Mouse (Mus musculus) left cerebral cortex, adult 9 months (tissue): ENCODE measurements around the gene Eya2.

ENCODE experiments used
- DNase-seq, 2 experiments: peaks; one replicate each; pipeline ENCODE4 v3.0.0; 2022; ENCODE audit warnings: low spot score in 2 of 2

Eya2 gene

DNA sequence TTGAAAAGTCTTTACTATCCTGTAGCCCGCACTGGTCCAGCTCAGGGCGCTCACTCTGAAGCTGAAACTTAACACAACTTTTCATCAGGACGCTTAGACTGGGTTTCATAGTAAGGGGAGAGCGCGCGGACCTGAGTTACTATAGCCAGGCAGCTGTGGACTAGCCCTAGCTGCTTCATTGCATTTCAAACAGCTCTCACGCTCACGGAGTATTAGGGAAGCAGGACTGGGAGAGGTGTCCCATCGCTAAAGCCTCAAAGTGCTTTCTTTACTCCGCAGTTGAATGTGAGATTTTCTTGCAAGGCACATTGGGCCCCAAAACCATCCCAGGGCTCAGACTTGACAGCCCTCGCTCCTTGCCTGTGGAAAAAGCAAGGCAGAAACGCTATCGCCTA, 841 bp downstream of the Eya2 start:
- DNase-seq = no peak

DNA sequence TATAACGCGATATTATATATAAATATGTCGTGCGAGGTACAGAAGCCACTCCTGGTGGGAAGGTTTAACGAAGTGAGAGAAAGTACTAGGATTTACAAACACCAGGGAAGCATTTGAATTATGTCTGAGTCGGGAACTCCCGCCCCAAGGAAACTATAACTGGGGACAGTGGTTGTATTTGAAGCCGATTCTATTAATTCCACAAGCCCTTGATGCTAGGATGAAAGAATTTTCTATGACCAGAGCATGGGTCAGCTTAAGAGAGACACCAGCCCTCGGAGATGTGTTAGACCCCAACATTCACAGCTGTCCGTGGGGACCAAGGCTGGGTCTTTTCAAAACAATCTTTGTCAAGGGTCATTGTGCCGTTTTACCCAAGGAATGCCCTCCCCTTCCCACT, 1.3 kb downstream of the Eya2 start:
- DNase-seq = no peak

DNA sequence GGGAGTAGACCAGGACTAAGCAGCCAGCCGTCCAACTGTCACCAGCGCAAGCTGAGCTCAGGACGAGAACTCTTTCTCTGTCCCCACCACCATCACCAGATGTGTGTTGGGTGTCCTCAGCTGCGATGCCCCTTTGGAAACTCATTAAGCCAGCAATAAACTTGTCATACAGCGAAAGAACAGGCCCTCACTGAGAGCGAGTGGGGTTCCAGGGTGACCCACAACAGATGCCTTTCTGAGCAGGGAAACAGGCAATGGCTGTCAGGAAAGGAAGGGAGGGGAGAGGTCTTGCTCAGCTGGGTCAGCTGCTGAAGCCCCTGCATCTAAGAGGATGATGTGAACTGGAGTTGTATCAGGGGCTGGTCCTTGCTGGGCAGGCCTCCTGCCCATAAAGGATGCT, 2.7 kb downstream of the Eya2 start:
- no peak for DNase-seq

DNA sequence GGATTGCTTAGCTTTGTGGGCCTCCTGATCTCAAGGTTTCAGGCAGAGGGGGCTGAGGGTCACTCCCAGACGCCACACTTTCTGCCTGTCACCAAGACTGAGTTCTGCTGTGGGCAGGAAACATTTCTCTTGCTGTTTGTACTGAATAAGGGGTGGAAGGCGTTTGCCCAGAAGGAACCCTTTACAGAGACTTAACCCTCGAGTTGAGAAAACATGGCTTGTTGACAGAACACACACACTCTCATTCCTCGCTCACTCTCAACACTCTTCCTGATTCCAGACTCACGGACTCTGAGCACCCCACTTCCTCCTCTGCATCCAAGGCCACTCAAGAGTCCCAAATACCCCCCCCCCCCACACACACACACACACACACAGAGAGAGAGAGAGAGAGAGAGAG, 3.3 kb downstream of the Eya2 start:
- DNase-seq = no peak

DNA sequence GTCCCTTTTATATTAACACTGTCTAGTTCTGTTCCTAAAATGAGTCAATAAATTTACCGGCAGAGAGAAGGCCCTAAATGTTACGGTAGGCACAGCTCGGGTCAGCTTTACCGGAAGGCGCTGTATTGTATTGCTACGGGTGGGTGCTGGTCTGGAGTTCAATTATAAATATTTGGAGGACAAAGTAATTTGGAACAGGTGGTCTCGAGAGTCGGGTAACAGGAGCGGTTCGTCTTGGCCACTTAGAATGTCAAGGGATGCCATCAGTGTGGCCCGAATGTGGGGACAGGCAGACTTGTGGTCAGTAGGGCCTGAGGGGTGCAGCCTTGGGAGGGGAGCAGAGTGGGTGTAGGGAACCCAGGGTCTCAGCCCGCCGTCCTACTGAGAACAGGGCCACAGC, 4.7 kb downstream of the Eya2 start:
- no peak for DNase-seq

DNA sequence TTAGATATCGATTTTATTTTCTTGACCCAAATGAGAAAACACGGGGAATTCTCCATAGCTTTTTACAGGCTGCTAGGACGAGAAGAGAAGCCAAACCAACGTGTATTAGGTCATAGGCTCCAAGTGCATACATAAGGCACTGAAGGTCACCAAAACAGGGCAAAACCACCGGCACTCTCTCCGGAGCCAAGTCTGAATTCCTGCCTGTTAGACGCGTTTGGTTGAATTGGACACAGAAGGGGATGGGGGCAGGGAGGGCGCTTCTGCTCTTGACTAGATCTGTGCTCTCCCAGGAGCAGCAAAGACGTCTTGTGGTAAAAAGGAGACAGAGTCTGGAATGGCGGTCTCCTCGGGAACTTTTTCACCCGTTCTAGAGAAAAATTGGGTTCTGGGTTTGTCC, 6.1 kb downstream of the Eya2 start:
- no peak for DNase-seq

DNA sequence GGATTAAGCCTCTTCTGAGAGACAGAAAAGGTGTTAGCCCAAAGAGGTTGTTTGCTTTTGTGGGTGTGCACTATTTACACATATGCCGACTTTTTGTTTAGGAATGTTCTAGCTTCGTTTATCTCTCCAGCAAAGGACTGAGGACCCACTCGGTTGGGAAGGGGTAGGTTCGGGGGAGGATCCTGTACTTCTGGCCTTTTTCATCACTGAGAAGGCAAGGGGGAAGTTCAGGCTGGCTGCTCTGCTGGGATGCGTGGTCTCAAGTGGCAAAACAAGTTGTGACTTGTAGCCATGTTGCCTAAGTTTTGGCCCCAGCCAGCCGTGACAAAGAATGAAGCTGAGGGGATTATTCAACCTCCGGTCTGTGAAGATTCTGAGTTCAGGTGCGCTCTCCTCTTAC, 6.8 kb downstream of the Eya2 start:
- no peak for DNase-seq

DNA sequence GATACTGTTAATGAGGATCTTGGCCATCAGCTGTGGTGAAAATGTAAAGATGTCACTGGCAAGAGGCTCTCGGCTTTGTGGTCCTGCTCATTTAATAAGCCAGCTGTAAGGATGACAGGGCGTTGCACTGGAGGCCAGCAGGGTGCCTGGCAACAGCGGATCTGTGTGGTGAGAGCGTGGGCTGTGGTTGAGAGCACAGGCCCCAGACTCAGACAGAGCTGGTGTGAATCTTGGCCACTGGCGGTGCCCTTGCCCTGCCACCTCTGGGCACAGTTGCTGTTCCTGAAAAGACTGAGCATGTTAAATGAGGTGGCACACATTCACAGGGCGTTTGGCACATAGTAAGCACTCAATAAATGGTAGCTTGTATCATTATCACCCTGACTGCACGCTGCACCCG, 8.9 kb downstream of the Eya2 start:
- no peak for DNase-seq

DNA sequence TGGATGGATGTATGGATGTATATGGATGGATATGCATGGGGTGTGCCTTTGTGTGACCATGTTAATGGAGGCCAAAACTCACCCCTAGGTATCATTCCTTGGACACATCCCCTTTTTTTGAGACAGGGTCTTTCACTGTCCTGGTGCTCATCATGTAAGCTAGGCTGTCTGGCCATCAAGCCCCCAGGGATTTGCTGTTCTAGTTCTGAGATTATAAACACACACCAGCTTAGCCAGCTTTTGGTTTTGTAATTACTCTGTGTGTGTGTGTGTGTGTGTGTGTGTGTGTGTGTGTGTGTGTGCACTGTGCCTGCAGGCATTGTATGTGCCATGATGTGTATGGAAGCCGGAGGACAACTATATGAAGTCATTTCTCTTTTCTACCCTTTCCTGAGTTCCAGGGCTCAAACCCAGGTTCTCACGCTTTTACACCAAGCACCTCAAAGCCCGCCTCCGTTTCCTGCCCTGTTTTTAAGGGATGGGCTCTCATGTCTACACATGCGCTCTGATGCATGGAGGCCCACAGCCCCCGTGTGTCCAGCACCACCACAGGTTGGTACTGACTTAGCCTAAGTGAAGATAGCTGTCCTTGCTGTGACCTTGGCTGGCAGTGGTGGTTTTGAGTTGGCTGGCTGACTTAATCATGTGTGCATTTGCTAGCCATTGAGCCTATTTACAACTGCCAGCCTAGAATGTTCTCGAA, 16.9 kb downstream of the Eya2 start:
- no peak for DNase-seq

DNA sequence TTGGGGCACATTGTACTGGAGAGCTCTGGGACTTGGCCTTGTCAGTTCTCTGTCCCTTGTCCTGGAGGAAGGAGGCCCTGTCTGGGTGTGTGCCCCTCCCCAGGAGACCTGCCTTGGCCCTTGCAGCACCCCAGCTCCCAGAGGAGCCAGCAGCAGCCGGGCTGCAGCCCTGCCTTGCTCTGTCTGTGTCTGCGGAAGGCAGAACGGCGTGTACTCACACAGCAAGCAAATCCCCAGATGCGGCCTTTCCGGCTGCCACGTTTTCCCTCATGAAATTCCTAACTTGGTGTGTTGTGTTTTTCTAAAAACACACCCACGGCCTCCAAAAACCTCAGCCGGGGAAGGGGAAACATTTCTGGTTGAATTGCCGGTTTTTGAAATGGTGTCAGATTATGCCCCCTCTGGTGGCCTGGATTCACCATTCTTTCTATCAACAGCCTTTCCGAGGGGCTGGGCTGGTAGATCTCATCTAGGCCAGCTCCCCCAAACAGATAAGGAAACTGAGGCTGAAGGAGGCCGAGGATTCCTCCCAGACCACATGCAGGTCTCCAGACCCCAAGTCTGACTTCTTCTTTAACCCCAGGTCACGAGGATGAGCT, 19.0 kb downstream of the Eya2 start:
- DNase-seq = peak in 1 of 2 experiments; percentile 4

DNA sequence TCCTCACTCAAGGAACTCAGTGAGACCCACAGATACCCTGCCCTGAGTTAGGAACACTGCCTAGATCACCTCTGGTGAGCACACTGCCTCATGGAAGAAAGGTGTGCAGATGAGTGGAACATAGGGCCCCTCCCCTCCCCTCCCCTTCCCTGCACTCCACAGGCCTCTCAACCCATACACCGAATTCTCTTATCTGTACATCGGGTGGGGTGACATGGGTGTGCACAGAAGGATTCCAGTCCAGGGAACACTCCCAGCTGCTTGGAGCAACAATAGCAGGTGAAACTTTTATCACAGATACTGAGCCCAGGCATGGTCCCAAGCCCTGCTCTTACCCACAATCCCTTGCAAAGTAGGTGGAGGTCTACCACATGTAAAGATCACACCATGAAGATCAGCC, 26.7 kb downstream of the Eya2 start:
- no peak for DNase-seq

DNA sequence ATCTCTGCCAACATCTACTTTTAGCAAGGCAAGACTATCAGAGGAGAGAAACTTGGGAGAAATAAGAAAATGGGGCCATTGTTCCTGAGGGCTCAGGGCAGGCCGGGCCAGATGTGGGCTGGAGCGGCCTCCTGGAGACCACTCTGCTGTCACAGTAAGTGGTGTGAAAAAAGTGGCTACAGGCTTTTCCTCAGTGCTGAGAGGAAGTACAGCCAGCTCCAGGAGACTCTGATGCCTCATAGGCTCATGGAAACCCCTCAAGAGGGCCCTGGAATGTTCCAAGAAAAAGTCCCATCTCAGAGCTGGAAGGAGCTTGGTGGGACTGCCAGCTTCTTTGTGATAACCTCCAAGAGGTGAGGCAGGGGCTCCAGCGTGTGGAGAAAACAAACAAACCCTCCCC, 27.8 kb downstream of the Eya2 start:
- no peak for DNase-seq

DNA sequence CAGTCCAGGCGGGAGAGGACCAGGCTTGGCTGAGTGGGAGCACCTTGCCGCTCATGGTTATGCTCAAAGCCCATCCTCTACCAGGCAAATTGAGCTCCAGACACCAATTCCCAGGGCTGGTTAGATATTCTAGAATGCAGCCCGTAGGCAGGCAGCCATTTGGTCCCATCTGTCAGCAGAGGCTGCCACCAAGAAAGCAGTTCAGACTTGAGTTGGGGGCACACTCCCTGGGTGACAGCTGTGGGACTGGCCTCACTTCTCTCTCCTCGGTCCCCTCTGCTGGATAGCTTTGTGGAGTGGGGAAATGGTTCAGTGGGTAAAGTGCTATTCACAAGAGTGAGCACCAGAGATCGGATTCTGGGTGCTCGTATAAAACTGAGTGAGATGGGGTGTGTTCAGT, 32.0 kb downstream of the Eya2 start:
- DNase-seq = no peak

DNA sequence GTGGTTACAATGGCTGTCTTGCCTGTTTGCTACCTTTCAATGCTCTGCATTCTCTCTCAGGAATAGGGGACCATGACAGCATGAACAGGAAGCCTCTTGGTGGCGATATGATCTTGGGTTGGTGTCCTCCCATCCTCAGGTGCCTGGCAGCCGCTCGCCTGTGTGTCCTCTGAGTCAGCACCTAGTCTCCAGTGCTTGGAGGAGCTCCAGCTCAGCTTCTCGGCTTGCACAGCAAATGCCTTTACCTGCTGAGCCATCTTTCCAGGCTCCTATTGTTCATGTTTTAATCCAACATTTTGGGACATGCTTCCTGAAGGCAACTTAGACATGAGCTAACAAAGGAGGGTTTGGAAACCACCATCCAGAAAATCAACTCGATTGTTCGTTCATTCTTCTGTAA, 33.1 kb downstream of the Eya2 start:
- DNase-seq = peak in 1 of 2 experiments; percentile 20

DNA sequence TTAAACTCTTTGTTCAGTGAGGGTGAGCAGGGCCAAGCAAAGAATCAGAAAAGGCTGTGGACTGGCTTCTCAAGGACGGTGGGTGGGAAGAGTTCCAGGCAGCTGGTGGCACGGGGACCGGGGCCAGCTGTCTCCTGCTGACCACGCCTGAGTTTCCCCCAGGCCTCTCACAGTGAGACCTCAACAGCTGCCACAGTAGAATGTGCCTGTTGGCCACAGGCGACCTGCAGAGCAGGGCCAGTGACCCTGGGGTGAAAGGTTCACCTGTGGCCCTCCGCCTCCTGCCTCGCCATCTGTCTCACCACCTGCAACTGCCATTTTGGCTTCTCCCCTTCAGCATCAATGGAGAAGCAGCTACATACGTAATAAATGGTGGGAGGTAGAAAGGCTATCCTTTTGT, 35.1 kb downstream of the Eya2 start:
- no peak for DNase-seq

DNA sequence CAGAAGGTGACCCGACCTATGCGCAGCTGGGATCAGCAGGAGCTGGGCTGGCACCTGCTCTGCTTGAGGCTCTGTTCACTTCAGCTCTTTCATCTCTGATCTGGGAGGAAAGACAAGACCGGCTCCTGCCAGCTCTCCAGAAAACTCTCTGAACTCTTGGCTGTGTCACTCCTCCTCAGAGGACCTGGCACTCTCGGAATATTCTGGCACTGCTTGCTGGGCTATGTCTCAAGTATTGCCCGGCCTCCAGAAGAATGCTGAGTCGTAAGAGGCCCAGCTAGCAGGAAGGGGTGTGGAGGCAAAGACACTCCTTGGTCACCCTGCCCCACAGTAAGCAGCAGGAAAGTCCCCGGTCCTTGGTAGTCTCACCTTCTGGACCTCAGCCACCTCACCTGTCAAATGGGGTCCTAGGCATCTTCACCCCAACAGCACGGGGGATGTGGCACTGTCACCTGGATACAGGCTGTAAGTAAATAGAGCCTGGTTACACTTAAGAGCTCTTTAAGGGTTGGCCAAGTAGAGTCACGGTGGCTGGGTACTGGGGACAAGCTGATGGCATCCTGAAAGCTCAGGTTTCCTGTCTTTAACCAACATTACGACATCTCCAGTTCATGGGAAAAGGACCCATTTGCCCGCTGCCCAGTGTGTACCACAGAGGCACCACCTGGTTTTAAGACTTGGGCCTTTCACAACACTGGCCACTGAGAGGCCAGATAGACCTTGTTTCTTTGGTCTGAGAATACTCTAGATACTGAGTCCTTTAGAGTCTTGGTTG, 38.4 kb downstream of the Eya2 start:
- no peak for DNase-seq

DNA sequence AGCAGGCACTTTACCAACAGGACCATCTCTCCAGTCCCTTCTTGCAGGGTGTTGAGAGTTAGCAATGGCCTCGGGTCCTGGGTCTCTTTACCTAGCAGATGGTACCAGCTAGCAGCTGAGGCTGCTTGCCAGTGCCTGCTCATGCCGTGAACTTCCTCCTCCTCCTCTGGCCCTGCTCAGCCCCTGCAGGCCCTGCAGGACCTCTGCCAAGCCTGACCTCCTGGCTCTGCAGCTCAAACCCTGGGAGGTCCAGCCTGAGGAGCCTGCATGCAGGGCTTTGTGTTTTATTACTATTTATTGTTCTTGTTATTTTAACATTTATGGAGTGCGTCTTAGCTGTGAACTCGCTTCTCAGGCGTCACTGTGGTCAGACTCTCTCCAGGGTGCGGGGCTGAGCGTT, 39.6 kb downstream of the Eya2 start:
- no peak for DNase-seq

DNA sequence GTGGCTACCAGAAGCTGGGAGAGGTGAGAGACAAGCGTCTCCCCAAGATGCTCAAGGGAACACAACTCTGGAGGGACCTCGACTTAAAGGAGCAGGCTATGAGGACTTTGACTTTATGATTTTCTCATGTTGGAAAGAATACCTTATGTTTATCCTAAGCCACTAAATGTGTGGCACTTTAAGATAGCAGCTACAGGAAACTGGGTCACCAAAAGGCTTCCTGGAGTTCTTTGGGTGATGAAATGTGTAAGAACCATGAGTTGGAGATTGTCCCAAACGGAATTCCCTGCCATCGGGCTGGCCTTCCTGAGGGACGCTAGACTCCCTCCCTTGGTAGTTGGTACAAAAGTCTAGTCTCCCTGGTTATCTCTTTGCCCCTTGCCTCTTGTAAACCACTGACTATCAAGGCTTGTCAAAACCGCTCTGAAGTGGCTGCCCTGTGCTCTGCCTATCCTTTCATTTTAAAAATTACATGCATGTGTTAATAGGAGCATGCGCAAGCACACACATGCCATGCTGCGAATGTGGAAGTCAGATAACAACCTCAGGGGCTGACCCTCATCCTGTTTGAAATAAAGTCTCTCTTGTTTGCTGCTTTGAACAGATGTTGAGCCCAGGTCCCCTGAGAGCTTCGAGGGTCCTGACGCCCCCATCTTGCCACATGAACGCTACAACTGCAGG, 44.4 kb downstream of the Eya2 start:
- DNase-seq = no peak

DNA sequence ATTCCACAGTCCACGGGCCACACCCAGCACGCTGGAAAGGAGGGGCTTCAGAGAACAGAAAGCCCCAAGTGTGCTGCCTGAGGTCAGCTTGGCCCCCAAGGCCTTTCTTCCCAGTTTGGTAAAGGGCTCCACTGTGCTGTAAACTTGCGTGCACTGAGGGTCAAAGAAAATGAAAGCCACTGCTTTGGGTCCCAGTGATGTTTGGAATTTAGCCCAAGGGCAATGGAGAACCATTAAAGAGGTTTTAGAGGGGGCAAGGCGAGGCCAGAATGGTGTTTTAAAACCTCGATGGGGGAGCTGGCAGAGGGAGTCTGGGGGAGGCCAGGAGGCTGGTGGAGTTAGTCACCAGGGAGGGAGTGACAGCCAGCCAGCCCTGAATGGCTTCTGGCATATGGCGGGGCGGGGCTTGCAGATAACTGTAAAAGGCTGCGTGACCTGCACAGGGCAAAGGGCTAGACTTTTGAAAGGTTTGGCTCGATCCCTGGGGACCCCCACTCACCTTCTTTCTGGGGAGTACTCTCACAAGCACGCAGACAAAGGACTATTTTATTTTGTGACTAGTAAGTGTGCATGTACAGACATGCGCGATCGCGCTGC, 47.2 kb downstream of the Eya2 start:
- no peak for DNase-seq

DNA sequence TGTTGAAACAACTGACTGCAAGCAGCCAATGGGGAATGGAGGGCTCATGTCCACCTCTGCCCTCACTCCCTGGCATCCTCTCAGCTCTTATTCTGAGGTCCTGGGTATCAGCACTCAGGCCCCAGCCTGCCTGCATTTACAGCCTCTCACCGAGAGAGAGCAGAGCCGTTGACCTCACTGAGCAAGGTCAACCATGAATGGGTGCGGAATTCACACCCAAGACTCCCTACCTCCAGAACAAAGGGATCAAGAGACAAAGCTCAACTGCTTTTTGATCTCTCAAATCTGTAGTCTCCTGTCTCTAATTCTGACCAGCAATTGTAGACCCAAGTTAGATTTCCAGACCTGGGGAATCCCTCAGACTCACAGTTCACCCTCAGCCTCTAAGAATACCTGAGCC, 48.8 kb downstream of the Eya2 start:
- no peak for DNase-seq

DNA sequence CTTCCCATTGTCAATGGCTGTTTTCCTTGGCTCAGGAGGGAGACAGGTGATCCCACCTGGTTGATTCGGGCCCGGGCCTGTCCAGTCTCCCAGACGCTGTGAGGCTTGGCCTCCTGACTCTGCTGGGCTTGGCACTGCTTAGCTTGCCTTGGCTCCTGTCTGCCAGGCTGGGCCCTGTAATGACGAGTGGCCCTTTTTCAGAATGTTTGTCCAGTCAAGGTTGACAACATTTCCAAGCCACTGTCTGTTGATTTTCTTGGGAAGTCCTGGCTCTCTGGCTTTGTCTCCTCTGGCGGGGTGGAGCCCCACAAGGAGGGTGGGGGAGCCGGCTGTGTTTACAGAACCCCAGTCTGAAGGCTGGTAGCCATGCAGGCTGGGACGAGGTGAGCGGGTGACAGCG, 49.2 kb downstream of the Eya2 start:
- no peak for DNase-seq

DNA sequence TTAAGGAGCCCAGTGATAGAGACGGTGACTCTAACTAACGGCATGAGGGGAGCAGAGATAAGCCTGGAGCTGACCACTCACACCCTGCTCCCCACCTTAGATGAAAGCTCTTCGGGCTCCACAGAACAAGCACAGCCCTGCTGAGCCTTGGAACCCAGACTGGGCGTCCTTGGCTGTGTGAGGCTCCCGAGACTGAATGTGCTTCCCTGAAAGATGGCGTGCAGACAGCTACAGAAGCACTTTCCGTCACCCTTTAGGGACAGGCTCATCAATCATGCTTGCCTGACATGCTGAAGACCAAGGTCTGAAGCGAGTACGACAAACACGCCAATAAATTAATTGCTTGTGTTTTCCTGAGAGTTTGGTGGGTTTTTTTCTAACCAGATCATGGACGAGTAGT, 56.2 kb downstream of the Eya2 start:
- no peak for DNase-seq
